Mouse (Mus musculus) spleen, adult 2 months (tissue): Measurements from ENCODE around the gene Kxd1.

ENCODE experiments used
- CTCF ChIP-seq: fragments of 200-500 bp; IDR thresholded peaks from 2 replicates; pipeline ENCODE4 v1.5.1; 2011; ENCODE audit warnings: mild to moderate bottlenecking, inconsistent platforms; ENCODE audit not compliant: insufficient read depth, insufficient read length, insufficient replicate concordance; ENCODE audit errors: extremely low read depth
- POLR2A ChIP-seq: fragments of 200-500 bp; IDR thresholded peaks from 2 replicates; pipeline ENCODE4 v1.6.1; 2011; ENCODE audit warnings: low read depth, low read length, inconsistent platforms

- TF ChIP-seq CTCF (no peak), POLR2A (no peak)
Observed at GRCm38 (mm10) chr8:70561357-70561756, 33.6 kb upstream of the Kxd1 start.
